Mouse (Mus musculus): ENCODE data around the gene Sp7. TPM values are rescaled to one million over a fixed set of nuclear protein-coding genes. Genes with fewer than 3 reads are reported as not detected.

Gene Sp7
- not detected for polyA plus RNA-seq (2014; fragmentation: Illumina TruSeq; extraction: RNeasy Lipid Tissue Mini Kit (QIAGEN cat#74804); ENCODE audit: low read depth, low replicate concordance)

GRCm38 (mm10) chr15:102366733-102367344 lies at the start of gene Sp7:
Sp7 (minus strand) TSS chr15:102367182.

GRCm38 (mm10) chr15:102405489-102406195 lies 38.7 kb upstream of the Sp7 start, which contains the start of gene Sp1:
Sp1 (plus strand) TSS chr15:102406143.

GRCm38 (mm10) chr15:102350138-102350941 lies 16.6 kb downstream of the Sp7 start, which contains the start of gene Aaas:
Aaas (minus strand) TSS chr15:102350771.

GRCm38 (mm10) chr15:102331610-102332015 lies 35.4 kb downstream of the Sp7 start, which contains the start of gene Myg1:
Myg1 (plus strand) TSS chr15:102331709.

GRCm38 (mm10) chr15:102326022-102326576 lies 40.9 kb downstream of the Sp7 start, which contains the start of gene Pfdn5:
Pfdn5 (plus strand) TSS chr15:102326116.

Other genes with a start within 250 kb of the Sp7 start
- 1.4 TPM for gene Spryd3, start 230.9 kb downstream of the Sp7 start, polyA plus RNA-seq (2014; fragmentation: Illumina TruSeq; extraction: RNeasy Lipid Tissue Mini Kit (QIAGEN cat#74804); ENCODE audit: low read depth, low replicate concordance)
- not detected for gene Igfbp6, start 222.8 kb downstream of the Sp7 start, polyA plus RNA-seq (2014; fragmentation: Illumina TruSeq; extraction: RNeasy Lipid Tissue Mini Kit (QIAGEN cat#74804); ENCODE audit: low read depth, low replicate concordance)
- gene Soat2, start 216.7 kb downstream of the Sp7 start, polyA plus RNA-seq (2014; fragmentation: Illumina TruSeq; extraction: RNeasy Lipid Tissue Mini Kit (QIAGEN cat#74804); ENCODE audit: low read depth, low replicate concordance), result not detected
- gene Zfp740, start 163.9 kb downstream of the Sp7 start, polyA plus RNA-seq (2014; fragmentation: Illumina TruSeq; extraction: RNeasy Lipid Tissue Mini Kit (QIAGEN cat#74804); ENCODE audit: low read depth, low replicate concordance), result 34.7 TPM
- gene Csad, start 162.5 kb downstream of the Sp7 start, polyA plus RNA-seq (2014; fragmentation: Illumina TruSeq; extraction: RNeasy Lipid Tissue Mini Kit (QIAGEN cat#74804); ENCODE audit: low read depth, low replicate concordance), result 32.6 TPM
- not detected for gene Itgb7, start 135.2 kb downstream of the Sp7 start, polyA plus RNA-seq (2014; fragmentation: Illumina TruSeq; extraction: RNeasy Lipid Tissue Mini Kit (QIAGEN cat#74804); ENCODE audit: low read depth, low replicate concordance)
- 9.1 TPM for gene Rarg, start 109.7 kb downstream of the Sp7 start, polyA plus RNA-seq (2014; fragmentation: Illumina TruSeq; extraction: RNeasy Lipid Tissue Mini Kit (QIAGEN cat#74804); ENCODE audit: low read depth, low replicate concordance)
- 0.35 TPM for gene Gm9918, start 96.6 kb downstream of the Sp7 start, polyA plus RNA-seq (2014; fragmentation: Illumina TruSeq; extraction: RNeasy Lipid Tissue Mini Kit (QIAGEN cat#74804); ENCODE audit: low read depth, low replicate concordance)
- 1.9 TPM for gene Mfsd5, start 87.7 kb downstream of the Sp7 start, polyA plus RNA-seq (2014; fragmentation: Illumina TruSeq; extraction: RNeasy Lipid Tissue Mini Kit (QIAGEN cat#74804); ENCODE audit: low read depth, low replicate concordance)
- gene Espl1, start 70.9 kb downstream of the Sp7 start, polyA plus RNA-seq (2014; fragmentation: Illumina TruSeq; extraction: RNeasy Lipid Tissue Mini Kit (QIAGEN cat#74804); ENCODE audit: low read depth, low replicate concordance), result not detected
- gene Pfdn5, start 41.1 kb downstream of the Sp7 start, polyA plus RNA-seq (2014; fragmentation: Illumina TruSeq; extraction: RNeasy Lipid Tissue Mini Kit (QIAGEN cat#74804); ENCODE audit: low read depth, low replicate concordance), result 69.6 TPM
- gene Myg1, start 35.5 kb downstream of the Sp7 start, polyA plus RNA-seq (2014; fragmentation: Illumina TruSeq; extraction: RNeasy Lipid Tissue Mini Kit (QIAGEN cat#74804); ENCODE audit: low read depth, low replicate concordance), result 8.9 TPM
- 2.6 TPM for gene Aaas, start 16.4 kb downstream of the Sp7 start, polyA plus RNA-seq (2014; fragmentation: Illumina TruSeq; extraction: RNeasy Lipid Tissue Mini Kit (QIAGEN cat#74804); ENCODE audit: low read depth, low replicate concordance)
- gene Sp1, start 39.0 kb upstream of the Sp7 start, polyA plus RNA-seq (2014; fragmentation: Illumina TruSeq; extraction: RNeasy Lipid Tissue Mini Kit (QIAGEN cat#74804); ENCODE audit: low read depth, low replicate concordance), result 91.2 TPM
- not detected for gene Amhr2, start 78.2 kb upstream of the Sp7 start, polyA plus RNA-seq (2014; fragmentation: Illumina TruSeq; extraction: RNeasy Lipid Tissue Mini Kit (QIAGEN cat#74804); ENCODE audit: low read depth, low replicate concordance)
- gene Prr13, start 91.8 kb upstream of the Sp7 start, polyA plus RNA-seq (2014; fragmentation: Illumina TruSeq; extraction: RNeasy Lipid Tissue Mini Kit (QIAGEN cat#74804); ENCODE audit: low read depth, low replicate concordance), result 111 TPM
- gene Pcbp2, start 103.4 kb upstream of the Sp7 start, polyA plus RNA-seq (2014; fragmentation: Illumina TruSeq; extraction: RNeasy Lipid Tissue Mini Kit (QIAGEN cat#74804); ENCODE audit: low read depth, low replicate concordance), result 672 TPM
- not detected for gene Gm10337, start 136.5 kb upstream of the Sp7 start, polyA plus RNA-seq (2014; fragmentation: Illumina TruSeq; extraction: RNeasy Lipid Tissue Mini Kit (QIAGEN cat#74804); ENCODE audit: low read depth, low replicate concordance)
- gene Map3k12, start 149.9 kb upstream of the Sp7 start, polyA plus RNA-seq (2014; fragmentation: Illumina TruSeq; extraction: RNeasy Lipid Tissue Mini Kit (QIAGEN cat#74804); ENCODE audit: low read depth, low replicate concordance), result 3.4 TPM
- 0.70 TPM for gene Tarbp2, start 151.0 kb upstream of the Sp7 start, polyA plus RNA-seq (2014; fragmentation: Illumina TruSeq; extraction: RNeasy Lipid Tissue Mini Kit (QIAGEN cat#74804); ENCODE audit: low read depth, low replicate concordance)
- gene Npff, start 157.8 kb upstream of the Sp7 start, polyA plus RNA-seq (2014; fragmentation: Illumina TruSeq; extraction: RNeasy Lipid Tissue Mini Kit (QIAGEN cat#74804); ENCODE audit: low read depth, low replicate concordance), result not detected

Data from adrenal gland, adult 10 weeks (tissue).